Mouse (Mus musculus) bone marrow, adult 2 months (tissue): Measurements from ENCODE around the gene Vezf1.

ENCODE experiments used
- CTCF ChIP-seq: fragments of 200-500 bp; IDR thresholded peaks from 2 replicates; pipeline ENCODE4 v1.5.1; 2011; ENCODE audit warnings: low read length, control low read depth; ENCODE audit not compliant: control insufficient read depth, insufficient read depth
- POLR2A ChIP-seq: fragments of 200-500 bp; IDR thresholded peaks from 2 replicates; pipeline ENCODE4 v1.6.1; 2011; ENCODE audit warnings: low read depth, mild to moderate bottlenecking, control low read depth, low read length, borderline replicate concordance; ENCODE audit not compliant: control insufficient read depth

GRCm38 (mm10) chr11:88055777-88056176 lies 12.3 kb upstream of the Vezf1 start:
- TF ChIP-seq POLR2A (no peak), CTCF (no peak)
